Mouse (Mus musculus) kidney, postnatal 25 days (tissue): ENCODE results near the gene 2410004P03Rik.
"Not testable (repeated sequence)": the region's sequence is repeated elsewhere in the genome, so short reads cannot be mapped to it uniquely, and the experiment has no call there.

Source experiments
- DNase-seq, 2 experiments: peaks; one replicate each; pipeline ENCODE4 v3.0.0; 2021; ENCODE audit warnings: mixed read lengths in 2 of 2

The 2410004P03Rik gene

DNA sequence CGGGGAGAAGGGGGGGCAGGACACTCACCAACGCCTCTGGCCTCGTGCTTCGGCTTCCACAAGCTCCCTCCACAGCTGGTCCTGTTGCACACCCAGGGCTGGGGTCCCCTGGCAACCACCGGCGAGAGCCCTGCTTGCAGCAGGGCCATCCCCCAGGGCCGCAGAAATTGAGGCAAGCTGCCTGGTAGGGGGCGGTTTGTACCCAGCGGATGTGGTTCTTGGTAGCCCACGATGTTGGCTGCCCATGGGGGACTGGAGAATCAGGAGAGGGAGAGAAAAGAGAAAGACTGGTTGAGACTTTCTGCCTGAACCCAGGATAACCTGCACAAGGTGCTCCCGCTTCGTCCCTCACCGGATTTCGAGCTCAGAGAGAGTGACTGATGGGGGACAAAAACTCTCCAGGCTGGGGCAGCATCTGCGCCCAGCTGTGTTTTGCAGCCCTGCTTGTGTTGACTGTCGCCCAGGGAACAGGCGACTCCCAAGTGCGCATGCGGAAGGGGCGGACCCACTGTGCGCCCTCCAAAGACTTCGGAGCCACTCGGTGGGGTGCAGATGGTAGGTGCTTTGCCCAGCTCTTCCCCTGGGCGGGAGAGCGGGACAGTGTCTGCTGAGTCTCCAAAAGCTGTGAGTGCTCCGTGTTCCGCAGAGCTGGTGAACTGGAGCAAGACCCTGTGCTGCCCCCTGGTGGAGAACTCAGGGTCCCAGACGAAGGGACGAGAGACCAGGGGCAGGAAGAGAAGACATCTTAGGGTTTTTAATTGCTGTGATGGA, at the start of gene 2410004P03Rik:
Gene 2410004P03Rik (minus strand): TSS at position 628 of the 771 bp plus-strand sequence.
- peak; percentile 76 to 87 for DNase-seq

DNA sequence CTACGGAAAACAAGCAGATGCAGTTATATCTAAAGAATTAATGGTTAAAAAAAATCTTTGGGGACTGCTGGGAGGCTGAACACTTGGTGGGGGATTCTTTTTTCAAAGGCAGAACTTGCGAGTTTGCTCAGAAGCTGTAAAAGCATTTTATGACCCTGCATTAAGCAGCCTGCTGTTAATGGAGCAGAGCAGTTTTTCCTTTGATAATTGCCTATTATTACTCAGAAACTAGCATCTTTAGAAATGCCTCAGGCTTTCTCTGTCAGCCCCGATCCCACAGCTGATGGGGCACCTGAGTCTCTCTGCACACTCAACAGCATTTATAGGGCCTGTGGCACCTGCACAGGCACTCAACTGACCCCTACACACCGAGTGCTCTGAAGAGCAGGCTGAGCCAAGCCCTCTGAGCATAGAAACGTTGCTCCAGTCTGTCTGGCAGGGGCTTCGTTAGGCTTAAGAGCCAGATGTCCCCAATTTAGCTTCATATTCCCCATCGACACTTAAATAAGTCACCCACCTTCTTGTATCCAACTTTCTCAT, 49.7 kb upstream of the 2410004P03Rik start:
- DNase-seq: no peak

DNA sequence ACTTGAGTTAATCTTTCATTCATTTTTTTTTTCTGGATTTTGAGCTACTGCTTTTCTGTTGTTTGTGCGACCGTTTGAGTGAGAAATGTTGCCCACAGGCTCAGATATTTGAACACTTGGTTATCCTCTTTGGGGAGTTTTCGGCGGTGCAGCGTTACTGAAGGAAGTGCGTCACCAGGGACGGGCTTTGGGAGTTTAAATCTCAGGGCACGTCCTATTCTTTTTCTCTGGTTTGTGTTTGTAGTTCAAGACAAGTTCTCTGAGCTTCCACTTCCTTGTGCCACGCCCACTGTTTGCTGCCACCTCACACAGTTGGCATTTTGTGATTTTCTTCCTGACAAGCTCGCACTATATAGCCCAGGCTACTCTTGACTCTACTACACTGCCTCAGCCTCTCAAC, 47.0 kb upstream of the 2410004P03Rik start:
- DNase-seq: no peak

DNA sequence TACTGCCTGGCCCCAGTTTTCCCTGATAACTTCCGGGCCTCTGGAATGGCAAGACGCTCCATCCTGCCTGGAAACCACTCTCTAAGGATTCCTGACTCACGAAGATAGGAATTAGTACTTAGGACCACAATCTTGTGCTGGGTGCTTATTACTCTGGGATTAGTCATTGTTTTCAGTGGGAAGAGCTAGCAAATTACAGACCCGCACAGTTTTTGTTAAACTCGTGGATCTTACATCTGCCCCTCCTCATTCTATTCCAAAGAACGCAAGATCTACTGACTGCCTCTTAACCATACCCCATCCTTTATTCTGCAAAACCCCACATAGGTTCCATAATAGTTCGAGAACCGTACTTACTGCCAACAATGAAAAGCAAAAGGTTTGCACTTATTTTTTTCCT, 45.6 kb upstream of the 2410004P03Rik start:
- no peak for DNase-seq

DNA sequence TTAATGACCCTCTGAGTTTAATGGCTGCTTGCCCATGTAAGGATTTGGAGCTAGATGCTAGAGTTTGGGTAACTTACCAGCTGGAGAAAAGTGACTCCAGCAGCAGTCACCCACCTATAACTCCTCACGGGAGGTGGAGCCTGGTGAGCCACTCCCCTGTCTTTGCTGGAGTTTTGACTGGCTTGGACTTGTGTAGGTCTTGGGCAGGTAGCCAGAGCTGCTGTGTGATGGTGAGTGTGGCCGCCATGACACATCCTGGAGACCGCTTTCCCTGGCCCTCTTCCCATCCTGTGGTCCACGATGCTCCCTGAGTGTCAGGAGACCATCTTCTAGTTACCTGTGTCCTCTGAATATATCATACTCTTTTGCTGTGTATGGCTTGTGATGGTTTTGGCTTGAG, 44.2 kb upstream of the 2410004P03Rik start:
- DNase-seq: no peak

DNA sequence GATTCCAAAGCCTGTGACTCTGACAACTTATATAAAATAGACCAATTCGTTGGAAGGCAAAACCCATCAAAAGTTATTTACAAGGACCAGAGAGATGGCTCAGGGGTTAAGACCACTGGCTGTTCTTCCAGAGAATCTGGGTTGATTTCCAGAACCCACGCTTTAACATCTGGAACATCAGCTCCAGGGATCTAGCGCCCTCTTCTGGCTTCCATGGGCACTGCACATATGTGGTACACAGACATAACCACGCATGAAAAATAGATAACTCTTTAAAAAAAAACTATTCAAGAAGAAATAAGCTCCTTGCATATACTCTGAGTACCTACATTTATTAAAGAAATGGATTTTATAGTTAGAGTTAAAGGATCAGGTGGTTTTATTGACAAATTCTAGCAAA, 43.2 kb upstream of the 2410004P03Rik start:
- DNase-seq: no peak

DNA sequence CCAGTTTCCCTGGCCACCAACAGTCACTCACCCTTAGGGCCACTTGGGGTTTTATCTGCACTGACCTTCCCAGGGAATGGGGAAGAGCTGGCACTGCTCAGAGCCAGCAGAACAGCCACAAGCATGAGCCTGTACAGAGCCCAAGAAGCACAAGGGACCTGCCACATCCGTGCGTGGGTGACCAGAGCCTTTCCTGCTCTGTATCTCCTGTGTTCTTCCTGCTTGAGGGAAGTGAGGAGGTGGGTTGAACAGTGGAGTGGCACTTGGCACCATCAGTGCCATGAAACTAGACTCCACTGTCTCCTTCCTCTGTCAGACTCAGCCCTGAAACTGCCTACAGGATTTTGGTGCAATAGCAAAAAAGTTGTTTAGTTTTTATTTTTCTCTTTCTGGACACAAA, 41.1 kb upstream of the 2410004P03Rik start:
- DNase-seq: no peak

DNA sequence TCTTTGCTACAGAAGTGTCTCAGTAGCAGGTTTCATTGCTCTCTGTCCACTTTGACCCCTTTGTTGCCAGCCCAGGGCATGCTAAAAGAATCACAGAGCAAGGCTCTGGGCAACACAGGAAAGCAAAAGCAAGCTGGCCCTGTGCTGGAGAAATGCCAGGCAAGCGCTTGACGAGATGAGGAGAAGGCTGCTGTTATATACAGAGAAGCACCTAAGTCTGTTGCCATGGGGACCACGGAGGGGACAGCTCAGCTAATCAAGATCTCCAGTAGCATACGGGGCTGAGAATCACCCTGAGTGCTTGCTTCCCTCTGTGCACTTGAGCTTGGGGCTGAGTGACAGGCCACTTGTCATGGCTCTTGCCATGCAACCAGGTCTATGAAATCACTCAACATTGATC, 39.5 kb upstream of the 2410004P03Rik start:
- no peak for DNase-seq

DNA sequence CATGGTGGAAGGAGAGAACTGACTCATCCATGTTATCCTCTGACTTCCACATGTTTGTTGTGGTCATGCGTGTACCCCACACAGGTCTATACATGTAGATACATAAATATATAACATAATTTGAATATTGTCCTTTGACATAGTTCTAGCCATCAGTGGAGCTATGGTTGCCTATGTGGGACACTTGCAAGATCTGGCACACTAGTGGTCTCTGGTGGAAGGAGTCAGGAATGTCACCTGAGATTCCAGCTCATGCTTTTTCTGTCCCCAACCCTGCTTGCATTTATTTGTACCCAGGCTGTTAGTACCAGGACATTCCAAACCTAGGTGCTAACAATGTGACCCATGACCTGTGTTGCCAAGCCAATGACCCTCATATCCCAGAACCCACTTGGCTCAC, 38.3 kb upstream of the 2410004P03Rik start:
- no peak for DNase-seq

DNA sequence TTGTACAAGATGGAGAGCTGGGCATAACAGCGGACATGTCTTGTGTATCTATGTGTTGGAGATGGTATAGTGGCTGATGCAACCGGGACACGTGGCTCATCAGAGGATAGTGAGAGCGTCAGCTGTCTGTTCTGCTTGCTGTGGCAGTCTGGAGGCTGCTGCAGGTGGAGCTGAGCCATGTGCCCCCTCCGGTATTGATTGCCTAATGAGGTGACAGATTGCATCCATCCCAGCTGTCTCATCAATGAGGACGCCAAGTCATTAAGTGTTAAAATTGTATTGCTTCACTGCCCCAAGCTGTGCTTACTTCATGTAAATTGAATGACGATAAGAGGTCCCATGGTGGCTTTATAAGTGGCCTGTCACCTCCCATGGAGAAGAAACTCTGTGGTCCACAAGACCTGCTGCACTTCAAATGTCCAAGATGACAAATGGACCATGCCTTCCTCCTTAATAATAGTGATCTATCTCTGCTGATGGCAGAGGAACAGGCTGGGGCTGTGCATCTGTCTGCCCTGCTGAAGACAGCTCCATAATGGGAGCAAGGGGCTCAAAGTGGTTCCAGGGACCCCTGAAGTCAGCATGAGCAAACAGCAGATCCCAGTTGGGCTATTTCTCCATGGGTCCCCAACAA, 37.6 kb upstream of the 2410004P03Rik start:
- no peak for DNase-seq

DNA sequence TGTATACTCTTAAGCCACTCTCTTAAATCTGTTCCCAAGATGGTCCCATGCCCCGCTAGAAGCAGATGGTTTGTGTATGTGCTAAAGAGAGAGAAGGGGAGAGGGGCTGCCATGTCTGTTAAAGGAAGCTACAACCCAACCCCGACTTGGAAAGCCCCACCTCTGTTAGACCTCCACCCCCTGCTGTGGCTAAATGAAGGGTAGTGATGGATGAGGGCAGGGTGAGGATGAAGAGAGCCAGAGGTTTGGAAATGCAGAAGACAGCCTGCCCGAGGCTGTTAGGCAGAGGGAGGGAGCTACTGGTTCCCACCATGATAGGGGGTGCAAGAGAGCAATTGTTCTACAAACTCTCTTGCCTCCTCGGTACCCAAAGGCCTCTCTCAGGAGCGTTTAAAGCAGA, 31.8 kb upstream of the 2410004P03Rik start:
- no peak for DNase-seq

DNA sequence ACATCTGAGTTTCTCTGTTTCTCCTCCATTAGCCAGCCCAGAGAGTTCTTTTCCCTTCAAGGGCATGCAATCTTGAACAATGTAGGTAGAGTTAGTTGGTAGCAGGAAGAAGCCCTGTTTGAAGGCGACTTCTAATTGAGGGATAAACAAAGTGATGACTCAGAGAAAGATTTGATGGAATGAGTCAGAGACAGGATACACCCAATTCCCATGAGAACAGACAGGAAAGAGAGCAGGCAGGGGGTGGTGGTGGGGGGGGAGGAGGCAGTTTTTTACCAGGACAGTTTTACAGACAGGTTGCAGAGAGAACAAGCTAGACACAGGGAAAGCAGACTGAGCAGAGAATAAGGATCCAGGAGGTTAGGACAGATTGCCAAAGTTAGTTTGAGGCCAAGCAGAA, 29.0 kb upstream of the 2410004P03Rik start:
- no peak for DNase-seq

DNA sequence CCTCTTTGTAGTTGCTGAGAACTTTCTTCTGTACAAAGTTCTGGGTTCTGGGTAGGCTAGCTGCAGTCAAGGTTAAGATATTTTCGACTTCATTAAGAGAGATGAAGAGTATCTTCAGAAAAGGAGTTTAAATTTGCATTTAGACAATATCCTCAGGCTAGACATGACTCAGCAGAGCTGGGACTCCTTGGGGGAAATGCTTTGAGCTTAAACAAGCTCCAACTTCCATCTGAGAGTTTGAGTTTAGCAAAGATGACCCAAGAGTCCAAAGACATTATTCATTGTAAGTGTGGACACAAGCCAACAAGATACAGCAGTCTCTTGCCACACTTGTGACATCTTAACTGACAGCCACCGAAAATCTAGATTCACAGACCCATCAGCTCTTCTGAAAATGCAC, 27.9 kb upstream of the 2410004P03Rik start:
- DNase-seq: no peak

DNA sequence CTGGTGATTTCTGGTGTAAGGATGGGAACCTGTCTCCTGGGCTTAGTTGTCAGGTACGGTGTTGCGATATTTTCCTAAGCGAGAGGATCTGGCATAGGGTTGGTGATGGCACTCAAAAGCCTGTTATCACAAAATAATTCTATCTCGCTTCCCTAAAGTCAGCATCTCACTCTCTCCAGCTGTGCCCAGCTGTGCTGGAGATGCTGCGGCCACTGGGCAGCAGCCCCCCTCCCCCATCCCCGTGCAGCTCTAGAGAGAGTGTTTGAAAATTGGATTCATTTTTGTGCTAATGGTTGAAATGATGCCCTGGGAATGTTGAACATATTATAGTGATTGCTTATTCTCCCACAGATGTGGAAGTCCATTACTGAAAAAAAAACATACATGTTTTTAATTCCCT, 26.7 kb upstream of the 2410004P03Rik start:
- DNase-seq: no peak

DNA sequence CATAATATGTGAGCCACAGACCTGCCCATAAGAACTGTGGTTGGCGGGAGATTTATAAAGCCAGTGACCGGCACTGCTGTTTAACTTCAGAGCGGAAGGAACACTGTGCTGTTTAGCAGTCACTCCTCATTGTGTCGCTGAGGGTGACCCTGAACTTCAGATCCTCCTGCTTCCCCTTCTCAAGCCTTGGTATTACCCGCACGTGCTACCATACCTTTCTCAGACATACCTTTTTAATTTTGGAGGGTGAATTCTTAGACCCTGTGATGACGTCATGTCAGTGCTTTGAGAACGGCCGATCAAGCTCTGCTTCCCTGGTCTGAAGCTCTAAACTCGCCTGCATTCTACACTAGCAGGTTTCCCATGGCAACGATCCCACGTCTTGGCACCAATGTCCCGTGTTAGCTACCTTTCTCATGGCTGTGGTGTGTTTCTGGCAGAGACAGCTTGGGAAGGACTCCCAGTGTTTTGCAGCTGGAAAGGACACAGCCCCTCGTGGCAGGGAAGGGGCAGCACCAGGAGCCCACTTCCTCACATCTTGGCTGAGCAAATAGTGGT, 25.6 kb upstream of the 2410004P03Rik start:
- no peak for DNase-seq

DNA sequence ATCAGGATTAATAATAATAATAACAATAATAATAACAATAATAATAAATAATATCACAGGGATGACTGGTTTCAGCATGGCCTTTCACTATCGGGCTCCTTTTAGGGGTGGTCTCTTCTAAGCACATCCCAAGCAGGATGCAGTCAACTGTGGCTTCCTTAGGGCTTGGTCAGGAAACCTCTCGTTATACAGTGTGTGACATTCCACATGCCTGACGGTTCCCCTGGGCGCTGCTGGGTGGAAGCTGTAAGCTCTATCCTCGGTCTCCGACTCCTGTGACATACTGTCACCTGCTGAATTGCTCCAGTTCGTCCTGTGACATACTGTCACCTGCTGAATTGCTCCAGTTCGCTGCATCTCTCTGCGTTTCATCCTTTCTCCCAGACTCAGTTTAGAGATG, 25.0 kb upstream of the 2410004P03Rik start:
- no peak for DNase-seq

DNA sequence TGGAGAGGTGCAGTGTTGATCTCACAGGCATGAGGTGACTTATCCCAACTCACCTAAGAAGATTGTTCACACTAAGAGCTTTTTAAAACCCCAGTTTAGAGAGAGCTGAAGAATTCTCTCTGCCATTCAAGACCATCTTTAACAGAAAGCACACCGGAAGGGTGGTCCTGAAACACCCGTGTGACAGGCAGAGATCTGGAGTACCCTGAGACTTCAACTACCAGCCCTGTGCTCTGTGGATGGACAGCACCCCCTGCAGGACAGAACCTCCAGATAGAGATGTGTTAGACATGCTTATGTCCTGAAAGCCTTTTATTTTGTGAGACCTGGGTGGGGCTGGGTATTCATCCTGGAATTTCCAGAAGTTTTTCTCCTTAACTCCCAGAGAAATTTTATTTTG, 23.6 kb upstream of the 2410004P03Rik start:
- peak; percentile 36 to 51 for DNase-seq

DNA sequence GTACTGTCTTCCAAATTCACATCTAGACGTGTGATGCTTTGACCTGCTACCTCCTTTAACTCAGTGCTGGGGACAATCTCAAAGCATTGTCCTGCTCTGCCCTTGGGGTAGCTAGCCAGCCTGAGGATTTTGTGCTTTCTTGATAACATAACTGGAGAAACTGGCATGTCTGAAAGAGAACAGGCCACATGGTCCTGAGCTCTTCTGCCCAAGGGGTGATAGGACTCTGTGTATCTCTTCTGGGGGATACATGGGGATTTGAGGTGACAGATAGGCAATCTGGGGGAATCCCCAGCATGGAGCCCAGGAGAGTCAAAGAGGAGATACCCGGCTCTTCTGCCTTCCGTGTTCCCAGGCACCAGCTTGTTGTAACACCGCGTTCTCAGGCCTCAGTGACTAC, 23.1 kb upstream of the 2410004P03Rik start:
- DNase-seq: no peak

DNA sequence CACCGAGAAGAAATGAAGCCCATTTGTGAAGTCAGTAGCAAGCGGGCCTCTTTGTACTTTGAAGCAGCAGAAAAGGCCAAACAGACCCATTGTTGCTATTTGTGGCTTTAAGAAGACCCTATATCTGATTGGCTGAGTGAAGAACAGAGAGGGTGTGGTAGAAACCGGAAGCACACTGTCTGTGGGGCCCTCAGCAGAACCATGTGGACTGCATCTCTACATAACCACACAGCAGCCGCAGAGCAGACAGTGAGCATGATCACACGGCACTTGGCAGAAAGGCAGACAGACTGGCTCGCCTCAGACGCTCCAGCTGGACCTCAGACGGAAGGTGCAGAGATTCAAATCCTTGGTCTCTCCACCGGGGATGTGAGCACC, 21.9 kb upstream of the 2410004P03Rik start:
- no peak for DNase-seq

DNA sequence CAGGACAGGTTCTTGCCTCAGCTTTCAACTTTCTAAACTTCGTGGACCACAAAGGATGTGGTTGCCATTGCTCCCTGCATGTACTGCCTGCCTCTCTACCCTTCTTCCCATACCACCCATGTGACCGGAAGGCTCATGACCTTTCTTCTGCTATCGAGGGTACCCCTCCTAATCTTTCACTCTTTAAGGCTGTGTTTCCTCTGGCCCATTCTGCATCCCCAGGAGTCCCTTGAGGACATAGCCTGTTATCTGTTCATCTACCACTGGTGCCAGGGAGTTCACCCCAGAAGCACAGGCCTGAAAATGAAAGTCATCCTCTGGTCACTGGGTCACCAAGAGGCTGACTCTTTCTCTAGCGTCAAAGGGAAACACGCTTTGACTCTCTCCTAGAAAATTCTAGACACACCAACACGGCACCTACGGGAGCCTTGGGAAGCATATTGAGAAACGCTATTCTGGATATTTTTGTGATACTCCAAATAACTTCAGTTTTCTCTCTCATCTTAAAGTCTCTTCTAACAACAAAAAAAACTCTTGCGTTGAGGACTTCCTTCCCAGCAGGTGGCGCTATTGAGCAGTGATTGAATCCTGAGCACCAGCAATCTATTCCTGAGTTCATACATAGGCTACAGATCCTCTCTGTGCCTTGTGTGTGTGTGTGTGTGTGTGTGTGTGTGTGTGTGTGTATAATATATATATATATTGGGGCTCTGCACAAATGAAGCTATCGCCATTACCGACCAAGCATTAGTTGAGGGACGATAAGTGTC, 21.4 kb upstream of the 2410004P03Rik start:
- peak; percentile 61 to 89 for DNase-seq

DNA sequence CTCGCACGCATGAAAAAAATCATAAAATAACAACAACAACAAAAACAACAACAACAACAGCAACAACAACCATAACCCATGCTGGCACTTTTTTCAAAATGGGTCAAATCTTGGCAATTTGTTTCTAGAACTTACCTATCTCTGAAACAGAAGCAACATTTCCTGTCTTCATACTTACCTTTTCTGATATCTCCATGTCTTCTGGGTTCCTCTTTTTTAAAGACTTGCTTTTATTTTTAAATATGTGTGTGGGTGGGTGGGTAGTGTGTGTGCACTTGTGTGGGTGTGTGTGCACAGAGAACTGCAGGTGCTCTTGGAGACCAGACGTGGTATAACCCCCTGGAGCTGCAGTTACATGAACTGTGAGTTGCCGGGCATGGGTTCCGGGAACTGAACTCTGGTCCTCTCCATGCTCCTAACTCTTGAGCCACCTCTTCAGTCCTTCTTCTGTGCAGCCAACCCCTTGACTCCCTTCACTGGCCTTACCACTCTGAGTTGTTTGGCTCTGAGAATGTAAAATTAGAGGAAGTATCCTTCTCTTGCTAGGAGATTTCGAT, 13.1 kb upstream of the 2410004P03Rik start:
- DNase-seq: no peak

DNA sequence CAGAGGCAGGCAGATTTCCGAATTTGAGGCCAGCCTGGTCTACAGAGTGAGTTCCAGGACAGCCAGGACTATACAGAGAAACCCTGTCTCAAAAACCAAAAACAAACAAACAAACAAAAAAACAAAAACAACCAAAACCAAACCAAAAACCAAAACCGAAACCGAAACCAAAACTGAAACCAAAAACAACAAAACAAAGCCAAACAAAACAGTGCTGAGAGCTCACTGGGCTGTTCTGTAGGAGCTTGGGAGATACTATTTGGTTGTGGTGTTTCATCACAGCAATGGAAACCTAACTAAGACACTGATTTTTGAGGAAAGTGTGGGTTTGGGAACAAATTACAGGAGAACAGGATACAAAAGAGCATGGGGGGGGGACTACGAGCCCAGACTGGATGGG, 10.6 kb upstream of the 2410004P03Rik start:
- DNase-seq: no peak

DNA sequence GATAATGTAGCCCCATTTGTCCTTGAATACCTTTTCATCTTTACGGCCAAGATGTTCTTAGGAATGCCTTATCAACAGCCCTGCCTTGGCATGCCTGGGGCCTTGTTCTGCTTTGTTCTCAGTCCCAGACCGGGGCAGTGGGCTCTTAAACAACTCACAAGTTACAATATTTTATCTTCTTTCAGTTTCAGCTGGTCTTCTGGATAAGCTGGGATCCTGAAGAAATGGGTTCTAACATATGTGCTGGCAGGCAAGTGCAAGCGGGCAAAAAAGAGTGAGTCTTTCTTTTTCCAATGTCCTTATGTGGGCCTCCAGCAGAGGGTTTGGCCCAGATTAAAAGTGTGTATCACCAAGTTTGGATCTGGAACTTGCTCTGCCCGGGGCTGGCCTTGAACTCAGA, 9.6 kb upstream of the 2410004P03Rik start:
- DNase-seq: not testable (repeated sequence)
